Mouse (Mus musculus) embryonic fibroblast, embryonic 13.5 days (primary cell): ENCODE results near the gene Sdccag8.

ENCODE experiments used
- CTCF ChIP-seq: IDR thresholded peaks from 2 replicates; pipeline ENCODE4 v1.5.1; 2011; ENCODE audit warnings: mild to moderate bottlenecking, control low read depth, low read length, moderate library complexity, borderline replicate concordance; ENCODE audit not compliant: insufficient read depth
- POLR2A ChIP-seq: IDR thresholded peaks from 2 replicates; pipeline ENCODE4 v1.6.1; 2011; ENCODE audit warnings: low read depth, mild to moderate bottlenecking, control low read depth, low read length, moderate library complexity

DNA sequence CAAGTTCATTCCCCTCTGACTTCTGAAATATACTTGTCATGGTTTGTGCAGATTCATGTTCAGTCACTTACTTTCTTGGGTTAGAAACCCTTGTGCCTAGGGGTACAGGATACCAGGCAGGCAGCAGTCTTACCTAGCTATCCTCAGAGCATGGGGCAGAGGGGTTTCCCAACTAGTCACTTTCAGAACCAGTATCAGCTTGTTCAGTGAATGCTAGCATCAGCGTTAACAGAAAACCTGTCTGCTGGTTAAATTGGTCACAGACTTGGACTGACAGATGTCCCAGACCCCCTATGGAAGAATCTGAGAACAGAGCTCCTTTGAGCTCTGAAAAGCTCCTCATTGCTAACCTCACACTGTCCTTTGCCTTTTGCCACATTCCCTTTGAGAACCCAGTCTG is 204.3 kb downstream of the Sdccag8 start:
- no peak for TF ChIP-seq CTCF
- TF ChIP-seq POLR2A = no peak
